Mouse (Mus musculus): ENCODE data around the gene Ctsw. TPM values are rescaled to one million over a fixed set of nuclear protein-coding genes. Genes with fewer than 3 reads are reported as not detected.
"Not testable (repeated sequence)": the region's sequence is repeated elsewhere in the genome, so short reads cannot be mapped to it uniquely, and the experiment has no call there.

Gene Ctsw
- polyA plus RNA-seq (2012; rRNA removed) = 2.2 and 2.3 TPM in 2 replicates

DNA sequence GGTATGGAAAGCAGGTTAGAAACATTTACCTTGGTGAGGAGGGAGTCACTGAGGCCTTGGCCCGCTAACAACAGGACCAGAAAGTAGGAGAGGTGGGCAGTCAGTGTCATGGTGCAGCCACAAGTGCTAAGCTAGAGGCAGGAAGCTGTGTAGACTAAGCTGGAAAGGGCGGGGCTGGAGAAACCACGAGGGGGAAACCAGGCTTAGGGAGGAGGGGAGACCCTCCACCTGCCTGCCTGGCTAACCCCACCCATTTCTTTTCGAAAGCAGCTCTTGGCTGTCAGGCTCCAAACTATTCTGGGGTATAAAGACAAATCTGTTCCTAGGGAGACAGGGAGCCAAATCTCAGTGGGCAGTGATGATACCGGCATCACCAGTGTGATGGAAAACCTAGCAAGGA, at the start of gene Ctsw:
Gene Ctsw, minus strand, starts transcription at position 134 of the 400 bp plus-strand sequence.
- no peak for DNase-seq (ENCODE audit: low read depth)

DNA sequence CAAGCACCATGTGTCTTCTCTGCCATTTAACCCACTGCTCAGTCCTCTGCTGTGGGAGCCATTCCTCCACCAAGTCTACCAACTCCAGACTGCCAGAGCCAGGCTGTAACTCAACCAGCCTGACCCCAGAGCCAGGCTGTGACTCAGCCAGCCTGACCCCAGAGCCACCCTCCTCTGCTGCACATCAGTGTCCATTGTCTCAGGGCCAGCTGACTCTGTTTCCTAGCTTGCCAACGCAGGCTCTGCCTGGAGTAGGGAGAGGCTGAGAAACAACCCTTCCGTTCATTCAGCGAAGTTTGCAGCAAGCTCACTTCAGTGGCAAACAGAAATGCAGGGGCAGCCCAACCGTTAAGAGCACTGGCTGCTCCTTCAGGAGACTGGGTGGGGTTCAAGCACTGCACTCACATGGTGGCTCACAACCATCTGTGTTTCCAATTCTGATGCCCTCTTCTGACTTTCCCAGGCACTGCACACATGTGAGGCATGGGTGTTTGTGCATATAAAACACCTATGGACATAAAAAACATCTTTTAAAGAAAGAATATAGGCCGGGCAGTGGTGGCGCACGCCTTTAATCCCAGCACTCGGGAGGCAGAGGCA, 48.7 kb upstream of the Ctsw start:
- DNase-seq (ENCODE audit: low read depth) = no peak

DNA sequence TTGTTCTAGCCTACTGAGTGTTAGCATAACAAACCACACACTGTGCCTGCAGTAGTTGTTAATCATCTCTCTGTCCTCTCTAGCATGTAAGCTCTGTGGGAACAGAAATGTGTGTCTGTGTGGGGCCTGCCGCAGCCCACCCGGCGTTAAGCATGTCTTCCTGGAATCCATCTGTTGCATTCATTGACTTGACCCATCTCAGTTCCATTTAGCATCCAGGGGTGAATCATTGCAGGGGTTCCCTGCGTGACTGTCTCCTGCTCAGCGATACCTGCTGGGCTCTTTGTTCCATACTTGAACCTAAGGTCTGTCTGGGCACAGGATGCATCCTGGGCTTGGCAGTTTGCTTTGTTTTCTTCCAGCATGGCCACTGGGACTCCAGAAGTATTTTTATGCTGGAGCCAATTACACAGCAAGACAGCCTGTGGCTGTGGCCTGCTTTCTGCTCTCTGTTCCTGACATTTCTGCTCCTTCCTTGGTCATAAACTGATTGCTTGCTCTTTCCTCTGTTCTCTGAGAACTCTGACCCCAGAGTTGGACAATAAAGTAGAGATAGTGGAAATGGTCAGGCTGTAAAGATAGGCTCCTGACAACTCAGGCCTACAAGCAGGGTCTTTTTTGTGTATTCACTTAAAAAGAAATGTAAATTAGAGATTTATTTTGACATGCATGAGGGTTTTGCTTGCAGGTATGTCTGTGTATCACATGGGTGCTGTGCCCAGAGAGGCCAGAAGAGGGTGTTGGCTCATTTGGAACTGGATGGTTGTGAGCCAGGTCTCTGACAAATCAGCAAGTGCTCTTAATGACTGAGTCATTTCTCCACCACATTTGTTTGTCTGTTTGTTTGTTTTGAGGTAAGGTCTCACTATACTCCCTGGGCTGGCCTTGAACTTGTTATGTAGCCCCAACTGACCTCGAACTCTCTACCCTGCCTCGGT, 47.8 kb upstream of the Ctsw start:
- DNase-seq (ENCODE audit: low read depth) = no peak

DNA sequence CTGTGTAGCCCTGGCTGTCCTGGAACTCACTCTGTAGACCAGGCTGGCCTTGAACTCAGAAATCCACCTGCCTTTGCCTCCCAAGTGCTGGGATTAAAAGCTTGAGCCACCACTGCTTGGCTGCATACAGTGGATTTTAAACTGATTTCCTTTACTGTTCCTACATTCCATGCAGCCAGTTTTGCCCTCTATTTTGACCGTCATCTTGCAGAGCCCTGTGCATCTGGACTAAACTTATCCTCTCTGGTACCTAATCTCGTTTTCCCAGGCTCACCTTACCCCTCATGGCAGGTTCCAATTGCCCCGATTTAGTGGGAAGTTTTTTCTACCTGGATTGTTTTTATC, 44.7 kb upstream of the Ctsw start:
- no peak for DNase-seq (ENCODE audit: low read depth)

DNA sequence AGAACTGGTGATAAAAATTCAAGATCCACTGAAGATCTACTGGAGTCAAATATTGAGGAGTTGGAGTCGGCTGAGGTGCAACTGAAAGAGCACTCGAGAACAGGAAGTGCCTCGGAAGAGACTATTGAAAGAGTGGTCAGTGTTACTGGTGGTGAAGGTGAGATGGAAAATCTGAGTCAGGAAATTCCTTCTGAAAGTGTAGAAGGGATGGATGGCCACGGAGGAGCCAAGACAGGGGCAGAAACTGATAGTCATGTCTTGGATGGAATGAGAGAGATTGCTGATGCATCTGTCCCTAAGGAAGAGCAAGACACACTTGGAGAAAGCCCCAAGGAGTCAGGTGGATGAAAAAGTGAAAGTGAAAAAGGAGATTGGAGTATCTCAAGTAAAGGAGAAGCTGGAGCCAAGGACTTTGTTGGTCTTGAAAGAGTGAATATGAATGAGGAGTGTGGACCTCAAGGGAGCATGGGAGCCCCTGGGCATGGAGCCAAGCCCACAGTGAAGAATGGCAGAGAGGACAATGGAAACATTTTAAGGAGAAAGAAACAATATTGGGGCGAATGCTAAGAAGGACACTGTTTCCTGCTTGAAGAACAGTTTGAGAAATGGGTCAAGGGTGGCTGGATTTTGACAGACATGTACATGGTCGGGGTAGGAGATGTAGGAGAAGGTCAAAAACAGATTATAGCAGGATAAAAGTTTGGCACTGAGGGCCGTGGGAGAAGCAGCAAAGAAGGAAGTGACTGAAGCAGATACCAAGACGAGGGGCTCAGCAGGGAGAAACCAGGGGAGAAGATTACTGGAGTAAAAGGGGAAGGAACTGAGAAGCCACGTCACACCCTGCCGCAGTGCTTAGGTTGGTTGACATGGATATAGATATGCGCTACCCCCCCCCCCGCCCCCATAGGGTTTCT, 44.0 kb upstream of the Ctsw start:
- DNase-seq (ENCODE audit: low read depth) = no peak

DNA sequence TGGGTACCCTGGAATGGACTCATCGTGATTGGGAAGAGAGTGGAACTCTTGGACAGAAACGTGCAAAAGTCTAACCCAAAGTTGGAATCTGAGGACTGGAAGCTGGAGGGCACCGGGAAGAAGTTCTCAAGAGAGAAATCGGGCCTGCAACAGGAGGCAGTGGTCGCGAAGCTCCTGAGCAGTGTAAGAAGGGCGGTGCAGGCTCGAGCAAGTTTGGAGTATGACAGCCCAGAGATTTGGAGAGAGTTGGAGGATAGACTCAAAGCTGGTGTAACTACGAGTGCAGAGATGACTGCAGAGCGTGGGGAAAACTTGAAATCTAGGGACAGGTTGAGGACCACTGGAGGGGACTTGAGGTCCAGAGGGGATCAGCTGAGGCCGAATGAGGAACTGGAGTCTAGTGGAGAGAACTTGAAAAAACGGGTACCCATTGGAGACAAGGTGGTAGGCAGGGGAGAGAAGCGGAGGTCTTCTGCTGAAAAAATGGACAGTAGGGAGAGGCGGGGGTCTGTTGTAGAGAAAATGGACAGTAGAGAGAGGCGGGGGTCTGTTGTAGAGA, 42.8 kb upstream of the Ctsw start:
- DNase-seq (ENCODE audit: low read depth) = no peak

DNA sequence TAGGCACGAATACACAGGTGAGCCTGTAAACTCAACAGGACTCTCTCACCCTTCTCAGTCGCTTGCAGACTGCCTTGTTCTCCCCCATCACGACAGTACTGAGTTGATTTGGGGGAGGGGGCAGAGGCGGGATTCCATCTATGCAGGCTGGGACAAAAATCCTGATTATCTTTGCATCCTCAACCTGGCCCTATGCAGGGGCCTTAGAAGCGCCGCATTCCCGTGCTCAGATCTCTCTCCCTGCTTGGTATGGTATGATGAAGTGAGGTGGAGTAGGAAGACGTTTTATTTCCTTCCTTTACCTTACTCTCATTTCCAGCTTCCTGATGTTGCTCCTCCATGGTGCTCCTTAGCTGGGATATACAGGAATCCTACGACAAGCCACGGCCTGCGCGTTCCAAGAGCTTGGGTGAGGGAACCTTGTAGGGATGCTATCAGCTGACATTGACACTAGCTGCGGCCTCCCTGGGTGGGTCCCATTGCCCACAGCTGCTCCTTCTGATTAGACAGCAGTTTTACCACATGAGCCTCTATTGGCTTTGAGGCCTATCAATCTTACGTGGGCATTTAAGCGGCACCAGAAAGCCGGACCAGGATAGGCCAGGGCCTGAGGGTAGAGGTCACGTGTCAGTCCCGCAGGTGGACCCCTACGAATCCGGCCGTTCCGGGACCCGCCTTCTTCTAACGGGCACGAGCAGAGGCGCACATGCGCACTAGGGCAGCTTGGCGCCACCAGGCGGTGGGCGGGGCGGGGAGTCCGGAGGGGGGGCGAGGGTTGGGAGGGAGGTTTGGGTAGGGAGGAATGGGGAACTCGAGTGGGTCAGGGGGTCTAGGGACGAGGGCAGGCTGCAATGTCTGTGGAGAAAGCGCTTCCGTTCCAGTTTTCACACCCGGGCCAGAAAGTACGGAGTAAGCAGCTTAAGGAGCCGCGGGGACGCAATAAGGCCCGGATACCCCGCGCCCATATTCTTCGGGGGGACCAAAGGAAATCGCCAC, 42.0 kb upstream of the Ctsw start, which contains the start of gene Snx32:
Gene Snx32, minus strand, starts transcription at position 508 of the 996 bp plus-strand sequence.
- peak; percentile 51 for DNase-seq (ENCODE audit: low read depth)

DNA sequence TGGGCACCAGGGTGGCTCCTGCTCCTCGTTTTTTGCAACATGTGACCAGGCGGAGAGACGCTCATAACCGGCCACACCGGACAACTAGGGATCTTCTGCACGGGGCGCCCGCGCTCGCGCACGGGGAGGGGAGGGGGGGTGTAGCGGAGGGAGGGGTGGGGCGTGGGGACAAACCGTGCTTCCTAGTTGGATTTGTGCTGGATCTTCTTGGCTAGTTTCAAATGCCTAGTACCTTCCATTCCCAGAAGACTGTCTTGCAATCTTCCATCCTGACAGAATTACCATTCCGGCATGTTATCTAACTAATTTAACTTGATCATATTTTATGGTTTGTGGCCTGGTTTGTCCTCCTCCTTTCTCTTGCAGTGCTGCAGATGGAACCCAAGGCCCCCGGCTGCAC, 35.4 kb upstream of the Ctsw start, which contains the start of gene 1700020D05Rik:
Gene 1700020D05Rik, minus strand, starts transcription at position 101 of the 400 bp plus-strand sequence.
- no peak for DNase-seq (ENCODE audit: low read depth)

DNA sequence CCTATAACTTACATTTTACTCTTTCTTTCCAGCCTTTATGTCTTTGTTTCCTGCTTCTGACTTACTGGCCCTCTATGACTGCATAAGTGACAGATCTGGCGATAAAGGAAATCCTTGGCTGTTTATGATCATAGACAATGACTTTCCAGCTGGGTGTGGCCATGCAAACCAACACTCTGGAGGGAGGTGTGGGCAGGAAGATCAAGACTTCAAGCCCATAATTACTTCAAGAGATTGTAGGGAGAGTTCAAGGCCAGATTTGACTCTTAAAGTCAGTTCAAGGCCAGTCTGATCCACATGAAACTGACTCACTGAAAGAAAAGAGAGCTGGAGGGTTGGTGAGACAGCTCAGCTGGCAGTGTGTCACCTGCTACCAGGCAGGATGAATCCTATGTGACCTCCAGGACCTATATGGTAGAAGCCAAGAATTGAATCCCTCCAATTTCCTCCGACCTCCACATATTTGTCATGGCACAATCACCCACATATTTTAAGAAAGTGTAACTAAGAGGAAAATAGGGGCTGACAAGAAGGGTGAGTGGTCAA, 32.1 kb upstream of the Ctsw start:
- DNase-seq (ENCODE audit: low read depth) = no peak

DNA sequence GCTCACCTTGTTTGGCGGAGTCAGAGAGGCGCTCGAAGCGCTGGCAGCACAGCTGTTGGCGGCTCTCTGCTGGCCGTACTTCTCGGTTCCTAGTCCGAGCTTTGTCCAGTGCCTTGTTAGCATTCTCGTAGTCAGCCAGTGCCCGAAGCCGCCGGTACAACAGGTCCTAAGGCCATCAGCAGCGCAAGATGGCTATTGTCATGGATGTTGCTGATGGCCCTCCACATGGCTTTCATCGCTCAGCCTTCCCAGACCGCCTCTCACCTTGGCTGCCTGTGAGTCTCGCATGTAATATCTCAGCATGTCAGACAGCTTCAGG, 27.7 kb upstream of the Ctsw start:
- no peak for DNase-seq (ENCODE audit: low read depth)

DNA sequence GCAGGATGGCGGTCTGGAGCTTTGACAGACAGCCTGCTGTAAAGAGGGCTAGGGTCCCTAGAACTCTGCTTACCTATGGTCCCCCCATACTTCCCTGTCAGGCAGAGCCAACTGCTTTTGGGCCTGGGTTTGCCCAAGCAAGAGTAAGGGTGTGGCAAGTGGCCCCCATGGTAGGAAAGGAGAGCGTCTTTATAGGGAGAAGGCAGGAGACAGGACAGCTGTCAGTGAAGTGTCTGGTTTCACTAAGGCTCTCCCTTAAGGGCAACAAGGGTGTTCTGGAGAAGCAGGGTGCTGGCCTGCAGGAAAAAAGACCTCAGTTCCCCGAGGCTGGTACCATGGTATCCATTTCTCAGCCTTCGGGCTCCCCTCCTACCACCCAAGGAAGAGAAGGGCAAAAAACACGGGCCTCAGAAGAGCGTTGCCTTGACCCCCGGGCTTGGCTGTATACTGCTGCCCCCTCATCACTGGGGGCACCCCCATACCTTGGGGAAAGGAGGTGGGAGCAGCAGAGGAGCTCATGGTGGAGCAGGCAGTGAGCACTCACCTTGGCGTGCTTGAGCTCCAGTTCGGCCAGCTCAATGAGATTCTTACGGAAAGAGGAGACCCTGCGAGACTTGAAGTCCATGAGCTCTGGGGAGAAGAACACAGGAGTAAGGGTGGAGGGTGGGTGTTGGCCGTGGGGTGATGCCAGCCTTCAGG, 27.2 kb upstream of the Ctsw start:
- DNase-seq (ENCODE audit: low read depth) = no peak

DNA sequence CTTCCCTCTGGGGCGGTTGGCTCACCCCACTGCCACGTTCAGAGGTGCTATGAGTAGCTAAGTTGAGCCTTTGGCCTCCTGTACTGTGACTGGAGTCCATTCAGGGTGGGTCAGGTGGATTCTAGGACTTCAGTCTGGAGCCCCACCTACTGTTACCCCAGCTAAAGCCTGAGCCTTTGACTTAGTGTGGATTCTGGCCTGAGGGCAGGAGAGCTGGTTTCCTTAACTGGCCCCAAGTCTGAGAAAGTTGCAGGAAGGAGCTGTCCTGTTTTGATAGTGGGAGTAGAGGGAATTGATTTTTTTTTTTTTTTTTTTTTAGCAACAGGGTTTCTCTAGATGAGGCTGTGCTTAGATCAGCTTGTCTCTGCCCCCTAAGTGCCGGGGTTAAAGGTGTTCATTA, 26.0 kb upstream of the Ctsw start:
- DNase-seq (ENCODE audit: low read depth) = no peak

DNA sequence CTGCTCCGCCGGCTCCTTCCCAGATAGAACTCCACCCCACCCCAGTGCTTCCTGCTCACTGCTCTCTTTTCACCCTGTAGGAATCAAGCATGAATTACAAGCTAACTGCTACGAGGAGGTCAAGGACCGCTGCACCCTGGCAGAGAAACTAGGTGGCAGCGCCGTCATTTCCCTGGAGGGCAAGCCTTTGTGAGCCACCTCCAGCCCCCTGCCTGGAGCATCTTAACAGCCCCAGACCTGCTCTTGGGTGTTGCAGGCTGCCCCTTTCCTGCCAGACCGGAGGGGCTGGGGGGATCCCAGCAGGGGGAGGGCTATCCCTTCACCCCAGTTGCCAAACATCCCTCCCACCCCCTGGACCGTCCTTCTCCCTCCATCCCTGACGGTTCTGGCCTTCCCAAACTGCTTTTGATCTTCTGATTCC, 25.0 kb upstream of the Ctsw start:
- not testable (repeated sequence) for DNase-seq (ENCODE audit: low read depth)

DNA sequence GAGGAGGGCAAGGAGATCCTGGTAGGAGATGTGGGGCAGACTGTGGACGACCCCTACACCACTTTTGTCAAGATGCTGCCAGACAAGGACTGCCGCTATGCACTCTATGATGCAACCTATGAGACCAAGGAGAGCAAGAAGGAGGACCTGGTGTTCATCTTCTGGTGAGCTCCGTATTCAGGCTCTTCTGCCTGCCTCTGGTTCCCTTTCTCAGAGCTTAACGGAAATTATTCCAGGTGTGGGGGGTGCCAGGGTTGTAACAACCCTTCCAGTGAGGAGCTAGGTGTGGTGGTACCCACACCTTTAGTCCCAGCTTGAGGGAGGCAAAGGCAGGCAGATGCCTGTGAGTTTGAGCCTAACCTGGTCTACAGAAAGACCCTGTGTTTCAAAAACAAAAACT, 24.3 kb upstream of the Ctsw start:
- no peak for DNase-seq (ENCODE audit: low read depth)

DNA sequence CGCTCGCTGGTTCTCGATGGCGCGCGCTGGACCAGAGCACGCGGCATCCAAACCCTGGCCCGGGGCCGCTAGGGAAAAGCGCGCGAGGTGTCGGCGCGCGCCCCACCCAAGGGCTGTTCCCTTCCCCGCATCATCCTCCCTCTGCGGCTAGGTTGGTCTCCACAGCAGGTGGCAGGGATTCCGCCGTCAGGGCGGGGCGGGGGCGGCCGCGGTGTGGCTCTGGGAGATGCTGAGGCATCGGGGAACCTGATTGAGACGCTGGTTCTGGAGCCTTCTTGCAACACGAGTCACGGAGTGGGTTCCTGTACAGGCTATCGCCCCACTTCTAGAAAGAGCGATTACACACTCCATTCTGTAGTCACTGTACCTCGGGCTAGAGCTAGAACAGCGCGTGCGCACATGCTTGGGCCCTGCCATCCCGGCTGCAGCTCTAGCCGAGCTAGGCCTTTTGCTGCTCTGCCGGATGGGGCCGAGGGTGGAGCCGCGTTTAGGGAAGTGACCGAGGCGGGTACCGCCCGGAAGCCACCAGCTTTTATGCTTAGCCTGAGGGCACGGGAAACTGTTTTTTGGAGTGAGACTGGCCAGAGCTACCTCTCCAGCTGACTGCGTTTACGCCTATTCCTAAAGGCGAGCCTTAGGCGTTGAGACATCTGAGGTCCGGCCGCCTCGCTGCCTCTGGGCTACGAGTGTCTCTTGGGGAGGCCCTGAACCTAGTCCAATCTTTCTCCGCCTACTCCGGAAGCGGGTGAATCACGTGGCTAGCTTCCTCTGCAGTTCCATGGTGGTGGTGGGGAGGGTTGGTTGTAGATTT, 22.8 kb upstream of the Ctsw start:
- no peak for DNase-seq (ENCODE audit: low read depth)

DNA sequence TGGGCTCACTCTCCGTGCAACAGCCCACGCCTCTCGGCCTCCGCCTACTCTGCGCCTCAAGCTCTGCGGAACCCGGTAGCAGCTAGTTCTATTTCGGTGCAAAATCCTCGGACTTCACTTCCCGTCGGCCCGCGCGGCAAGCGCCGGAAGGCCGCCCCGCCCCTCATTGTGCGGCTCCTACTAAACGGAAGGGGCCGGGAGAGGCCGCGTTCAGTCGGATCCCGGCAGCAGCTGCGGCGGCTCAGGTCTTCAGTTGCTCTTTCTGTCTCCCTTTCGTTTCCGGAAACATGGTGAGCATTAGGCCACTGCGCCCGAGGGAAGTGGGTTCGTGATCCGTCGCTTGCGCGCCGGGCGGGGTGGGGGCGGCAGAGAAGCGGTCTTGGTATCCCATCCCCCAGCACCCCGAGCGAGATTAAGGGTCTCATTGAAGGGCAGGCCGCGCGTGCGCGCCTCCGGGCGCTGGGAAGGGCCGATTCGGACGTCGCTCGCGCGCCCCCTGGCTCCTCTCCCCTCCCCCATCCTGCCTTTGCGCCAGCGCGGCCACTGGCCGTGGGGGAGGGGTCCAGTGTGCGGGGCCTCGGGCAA, 22.1 kb upstream of the Ctsw start, which contains the start of gene Cfl1:
Gene Cfl1, plus strand, starts transcription at position 143 of the 585 bp plus-strand sequence.
- DNase-seq (ENCODE audit: low read depth) = peak; percentile 68

DNA sequence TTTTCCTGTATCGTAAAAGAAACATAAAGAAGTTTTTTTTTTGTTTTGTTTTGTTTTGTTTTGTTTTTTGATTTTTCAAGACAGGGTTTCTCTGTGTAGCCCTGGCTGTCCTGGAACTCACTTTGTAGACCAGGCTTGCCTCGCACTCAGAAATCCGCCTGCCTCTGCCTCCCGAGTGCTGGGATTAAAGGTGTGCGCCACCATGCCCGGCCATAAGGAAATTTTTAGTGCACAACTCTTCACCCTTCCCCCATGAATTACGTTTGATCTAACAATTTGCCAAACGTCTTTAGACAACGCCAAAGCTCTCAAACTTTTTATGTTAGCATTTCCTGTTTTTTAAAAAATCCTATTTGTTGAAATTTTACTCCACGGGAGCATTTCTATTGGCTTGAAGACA, 21.4 kb upstream of the Ctsw start:
- not testable (repeated sequence) for DNase-seq (ENCODE audit: low read depth)

DNA sequence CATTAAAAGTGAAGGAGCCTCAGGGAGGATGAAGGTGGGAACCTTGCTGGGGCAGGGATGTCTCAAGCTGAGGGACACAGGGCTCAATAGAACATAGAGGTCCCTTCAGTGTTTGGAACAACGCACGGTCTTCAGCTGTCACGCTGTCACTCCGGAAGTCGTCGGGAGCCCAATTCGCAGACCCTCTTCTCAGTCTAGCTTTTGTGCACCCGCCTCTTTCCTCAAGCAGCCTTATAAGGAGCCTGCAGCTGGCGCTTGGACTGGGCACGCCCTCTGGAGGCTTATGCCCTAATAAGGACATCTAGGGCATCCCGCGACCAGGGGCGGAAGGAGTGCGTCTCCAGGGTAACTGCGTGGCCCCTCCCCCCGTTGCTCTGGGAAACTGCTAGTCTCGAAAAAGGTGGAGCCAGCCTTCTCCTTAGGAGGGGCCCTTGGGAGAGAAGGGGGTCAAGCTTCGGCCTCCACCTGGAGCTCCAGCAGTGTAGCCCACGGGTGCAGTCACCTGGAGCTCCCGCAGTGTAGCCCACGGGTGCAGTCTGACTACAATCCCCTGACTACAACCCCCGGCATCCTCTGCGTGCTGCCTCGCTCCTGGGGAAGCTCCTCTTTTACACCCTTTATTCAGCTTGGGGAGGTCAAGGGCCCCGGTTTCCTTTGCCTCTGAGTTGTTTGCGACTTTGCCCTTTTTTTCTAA, 20.7 kb upstream of the Ctsw start:
- peak; percentile 66 for DNase-seq (ENCODE audit: low read depth)
